Mouse (Mus musculus): ENCODE data around the gene Arhgap42.

GRCm38 (mm10) chr9:9174924-9175323 lies 64.0 kb downstream of the Arhgap42 start:
- TF ChIP-seq POLR2A (IDR thresholded peaks at IDR 0.05; ENCODE audit: insufficient read length, low read depth) = no peak
- TF ChIP-seq CEBPB (IDR thresholded peaks at IDR 0.05; ENCODE audit: insufficient read depth, poor library complexity, severe bottlenecking) = no peak

Data from myocyte (in vitro differentiated cells).